Mouse (Mus musculus): Measurements from ENCODE around the gene Cxcr2. TPM values are rescaled to one million over a fixed set of nuclear protein-coding genes. Genes with fewer than 3 reads are reported as not detected.

Cxcr2 gene
- polyA plus RNA-seq, 1 experiment from 2014 or later, result 2.7 TPM

DNA sequence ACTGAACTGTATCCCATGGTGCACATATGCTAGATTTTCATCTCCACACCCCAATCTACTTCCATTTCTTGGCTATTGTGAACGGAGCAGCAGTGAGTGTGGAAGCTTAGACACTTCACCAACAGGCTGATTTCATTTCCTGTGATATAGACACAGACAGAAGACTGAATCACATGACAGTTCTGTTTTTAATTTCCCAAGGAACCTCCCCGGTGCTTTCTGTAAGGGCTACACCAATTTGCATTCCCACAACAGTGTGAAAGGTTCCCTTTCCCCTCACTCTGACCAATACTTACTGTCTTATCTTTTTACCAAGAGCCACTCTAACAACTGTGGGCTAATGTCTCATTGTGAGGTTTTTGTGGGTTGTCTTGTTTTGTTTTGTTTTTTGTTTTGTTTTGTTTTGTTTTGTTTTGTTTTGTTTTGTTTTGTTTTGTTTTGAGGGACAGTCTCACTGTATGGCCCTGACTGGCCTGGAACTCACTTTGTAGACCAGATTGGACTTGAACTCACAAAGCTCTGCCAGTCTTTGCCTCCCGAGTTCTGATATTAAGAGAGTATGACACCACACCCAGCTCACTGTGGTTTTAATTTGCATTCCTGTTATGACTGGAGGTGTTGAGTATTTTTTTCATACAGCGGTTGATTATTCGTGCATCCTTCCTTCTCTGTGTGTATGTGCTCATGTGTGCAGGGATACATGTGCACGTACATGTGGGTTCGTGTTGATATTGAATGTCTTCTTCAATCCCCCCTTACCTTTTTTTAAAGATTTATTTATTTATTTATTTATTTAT, 47.5 kb downstream of the Cxcr2 start:
- peaks cover 5% of the 10 kb centered on the region for H3K4me1 ChIP-seq (ENCODE audit: control insufficient read depth, low read depth, low read length)
- no peak overlapping the region for H3K9ac ChIP-seq (ENCODE audit: low read depth, low read length)
- H3K4me3 ChIP-seq (ENCODE audit: low read depth, low read length), result no peak overlapping the region
- H3K36me3 ChIP-seq (ENCODE audit: control insufficient read depth, insufficient read depth), result no peaks in the 10 kb centered on the region
- H3K27me3 ChIP-seq (ENCODE audit: control insufficient read depth, insufficient read depth, low read depth, low read length), result no peaks in the 10 kb centered on the region
- 51% methylated on average over 7 of the region's 7 CpGs for WGBS (ENCODE audit: insufficient replicate concordance)
- no peak overlapping the region for H3K4me2 ChIP-seq (ENCODE audit: low read depth, low read length)
- no peak for ATAC-seq (ENCODE audit: low read depth)
- no peak overlapping the region for H3K27ac ChIP-seq (ENCODE audit: low read length)
- H3K9me3 ChIP-seq (replicated peaks; ENCODE audit: control insufficient read depth, low read length), result no peaks in the 10 kb centered on the region

DNA sequence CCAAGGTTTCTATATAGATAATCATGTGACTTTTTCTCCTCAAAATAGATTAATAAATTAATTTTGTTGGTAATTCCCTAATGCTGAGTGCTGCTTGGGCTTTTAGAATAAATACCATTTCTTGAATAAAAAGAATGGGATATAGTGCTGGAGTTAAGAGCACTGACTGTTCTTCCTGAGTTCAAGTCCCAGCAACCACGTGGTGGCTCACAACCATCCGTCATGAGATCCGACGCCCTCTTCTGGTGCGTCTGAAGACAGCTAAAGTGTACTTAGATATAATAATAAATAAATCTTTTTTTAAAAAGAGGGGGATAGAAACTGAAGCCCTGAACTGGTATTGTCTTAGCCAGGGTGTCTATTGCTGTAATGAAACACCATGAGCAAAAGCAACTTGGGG, 49.7 kb downstream of the Cxcr2 start:
- Histone ChIP-seq H3K9me3 (replicated peaks; ENCODE audit: control insufficient read depth, low read length) (no peaks in the 10 kb centered on the region), H3K36me3 (ENCODE audit: control insufficient read depth, insufficient read depth) (no peaks in the 10 kb centered on the region), H3K4me2 (ENCODE audit: low read depth, low read length) (no peak overlapping the region), H3K27ac (ENCODE audit: low read length) (no peak overlapping the region), H3K27me3 (ENCODE audit: control insufficient read depth, insufficient read depth, low read depth, low read length) (no peaks in the 10 kb centered on the region), H3K9ac (ENCODE audit: low read depth, low read length) (no peak overlapping the region), H3K4me3 (ENCODE audit: low read depth, low read length) (no peak overlapping the region), H3K4me1 (ENCODE audit: control insufficient read depth, low read depth, low read length) (peaks cover 3% of the 10 kb centered on the region)
- WGBS (ENCODE audit: insufficient replicate concordance), result 49% methylated on average over 5 of the region's 5 CpGs
- ATAC-seq (ENCODE audit: low read depth), result no peak

DNA sequence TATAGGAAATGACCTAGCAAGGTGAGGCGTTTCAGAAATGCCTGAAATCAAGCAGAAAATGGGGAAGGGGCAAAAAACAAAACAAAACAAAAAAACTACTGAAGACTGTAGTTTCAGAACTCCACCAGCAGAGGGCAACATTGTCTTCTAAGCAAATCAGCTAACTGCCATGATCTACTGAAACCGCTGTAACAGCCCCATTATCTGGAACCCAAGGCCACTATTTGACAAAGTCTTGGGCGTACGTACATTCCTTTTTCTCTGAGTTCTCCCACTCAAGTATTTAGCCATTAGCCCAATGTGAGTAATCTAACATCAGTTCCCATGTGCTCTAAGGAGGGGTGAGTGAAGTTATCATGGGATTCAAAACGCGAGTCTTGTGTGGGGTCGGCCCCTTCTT, 52.1 kb downstream of the Cxcr2 start:
- H3K27ac ChIP-seq (ENCODE audit: low read length), result no peak overlapping the region
- H3K4me1 ChIP-seq (ENCODE audit: control insufficient read depth, low read depth, low read length), result no peaks in the 10 kb centered on the region; the same call in 1 of the 2 replicates
- H3K27me3 ChIP-seq (ENCODE audit: control insufficient read depth, insufficient read depth, low read depth, low read length), result no peaks in the 10 kb centered on the region
- no peak overlapping the region for H3K4me3 ChIP-seq (ENCODE audit: low read depth, low read length)
- ATAC-seq (ENCODE audit: low read depth), result no peak
- H3K36me3 ChIP-seq (ENCODE audit: control insufficient read depth, insufficient read depth), result no peaks in the 10 kb centered on the region
- H3K4me2 ChIP-seq (ENCODE audit: low read depth, low read length), result no peak overlapping the region
- no peaks in the 10 kb centered on the region for H3K9me3 ChIP-seq (replicated peaks; ENCODE audit: control insufficient read depth, low read length)
- WGBS (ENCODE audit: insufficient replicate concordance), result 36% methylated on average over 7 of the region's 7 CpGs
- no peak overlapping the region for H3K9ac ChIP-seq (ENCODE audit: low read depth, low read length)

DNA sequence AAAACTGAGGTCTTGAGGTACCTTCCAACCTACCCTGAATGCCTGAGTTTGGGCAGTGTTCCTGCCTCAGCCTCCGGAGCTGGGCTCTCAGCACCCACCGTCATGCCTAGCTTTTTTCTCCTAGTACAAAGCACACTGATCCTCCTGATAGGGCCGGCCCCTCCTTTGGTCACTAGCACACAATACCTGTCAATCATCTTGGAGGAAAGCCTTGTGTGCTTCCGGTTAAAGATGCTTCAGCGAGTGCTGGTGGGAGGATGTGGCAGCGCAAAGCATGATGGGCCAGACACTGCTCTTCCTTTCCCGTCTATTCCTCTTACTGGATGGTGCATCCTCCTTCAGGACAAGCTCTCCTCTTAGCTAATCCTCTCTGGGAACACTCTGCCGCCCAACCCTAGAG, 52.9 kb downstream of the Cxcr2 start:
- no peak for ATAC-seq (ENCODE audit: low read depth)
- no peaks in the 10 kb centered on the region for H3K27me3 ChIP-seq (ENCODE audit: control insufficient read depth, insufficient read depth, low read depth, low read length)
- H3K4me3 ChIP-seq (ENCODE audit: low read depth, low read length), result no peak overlapping the region
- H3K4me2 ChIP-seq (ENCODE audit: low read depth, low read length), result no peak overlapping the region
- 44% methylated on average over 8 of the region's 8 CpGs for WGBS (ENCODE audit: insufficient replicate concordance)
- no peaks in the 10 kb centered on the region for H3K36me3 ChIP-seq (ENCODE audit: control insufficient read depth, insufficient read depth)
- H3K27ac ChIP-seq (ENCODE audit: low read length), result no peak overlapping the region
- no peak overlapping the region for H3K9ac ChIP-seq (ENCODE audit: low read depth, low read length)
- H3K4me1 ChIP-seq (ENCODE audit: control insufficient read depth, low read depth, low read length), result no peaks in the 10 kb centered on the region
- no peaks in the 10 kb centered on the region for H3K9me3 ChIP-seq (replicated peaks; ENCODE audit: control insufficient read depth, low read length)

DNA sequence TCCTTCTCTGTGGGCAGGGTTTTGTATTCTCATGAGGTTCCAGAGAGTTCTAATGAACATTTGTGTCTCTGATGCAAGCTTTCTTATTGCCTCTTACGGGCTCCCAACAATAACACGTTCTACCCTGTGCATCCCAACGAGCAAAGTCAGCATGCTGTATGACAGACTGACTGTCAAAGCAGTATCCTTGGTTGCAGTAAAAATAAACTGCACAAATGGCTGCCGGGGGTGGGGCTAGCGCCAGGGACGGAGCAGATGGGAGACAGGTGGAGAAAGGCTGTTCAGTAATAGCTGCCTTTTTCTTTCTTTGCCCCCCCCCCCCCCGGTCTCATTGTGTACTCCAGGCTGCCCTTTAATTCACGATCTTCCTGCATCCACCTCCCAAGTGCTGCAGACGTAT, 54.1 kb downstream of the Cxcr2 start:
- no peaks in the 10 kb centered on the region for H3K4me1 ChIP-seq (ENCODE audit: control insufficient read depth, low read depth, low read length)
- H3K9ac ChIP-seq (ENCODE audit: low read depth, low read length), result no peak overlapping the region
- no peak overlapping the region for H3K4me2 ChIP-seq (ENCODE audit: low read depth, low read length)
- WGBS (ENCODE audit: insufficient replicate concordance), result 75% methylated on average over 8 of the region's 9 CpGs
- no peak overlapping the region for H3K4me3 ChIP-seq (ENCODE audit: low read depth, low read length)
- H3K27me3 ChIP-seq (ENCODE audit: control insufficient read depth, insufficient read depth, low read depth, low read length), result no peaks in the 10 kb centered on the region
- no peak for ATAC-seq (ENCODE audit: low read depth)
- H3K9me3 ChIP-seq (replicated peaks; ENCODE audit: control insufficient read depth, low read length), result no peaks in the 10 kb centered on the region
- H3K27ac ChIP-seq (ENCODE audit: low read length), result no peak overlapping the region
- no peaks in the 10 kb centered on the region for H3K36me3 ChIP-seq (ENCODE audit: control insufficient read depth, insufficient read depth)

DNA sequence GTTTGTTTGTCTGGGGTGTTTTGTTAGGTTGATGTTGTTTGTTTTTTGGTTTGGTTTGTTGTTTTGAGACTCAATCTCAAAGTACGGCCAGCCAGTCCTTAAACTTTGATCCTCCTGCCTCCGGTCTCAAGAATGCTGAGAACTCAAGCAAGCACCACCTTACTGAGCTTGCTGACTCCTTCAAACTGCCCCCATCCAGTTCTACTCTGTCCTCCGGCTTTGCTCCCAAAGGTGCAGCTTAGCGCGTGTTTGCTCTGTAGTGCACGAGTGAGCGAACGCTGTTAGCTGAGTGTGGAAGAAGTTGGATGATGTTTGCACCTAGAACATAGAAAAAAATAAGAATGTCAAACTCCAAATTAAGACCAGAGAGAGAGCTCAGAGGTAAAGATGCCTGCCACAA, 55.2 kb downstream of the Cxcr2 start:
- no peak overlapping the region for H3K27ac ChIP-seq (ENCODE audit: low read length)
- no peak overlapping the region for H3K4me2 ChIP-seq (ENCODE audit: low read depth, low read length)
- no peak overlapping the region for H3K4me3 ChIP-seq (ENCODE audit: low read depth, low read length)
- H3K4me1 ChIP-seq (ENCODE audit: control insufficient read depth, low read depth, low read length), result no peaks in the 10 kb centered on the region
- ATAC-seq (ENCODE audit: low read depth), result no peak
- no peaks in the 10 kb centered on the region for H3K27me3 ChIP-seq (ENCODE audit: control insufficient read depth, insufficient read depth, low read depth, low read length)
- H3K9ac ChIP-seq (ENCODE audit: low read depth, low read length), result no peak overlapping the region
- no peaks in the 10 kb centered on the region for H3K36me3 ChIP-seq (ENCODE audit: control insufficient read depth, insufficient read depth)
- no peaks in the 10 kb centered on the region for H3K9me3 ChIP-seq (replicated peaks; ENCODE audit: control insufficient read depth, low read length)
- 88% methylated on average over 8 of the region's 8 CpGs for WGBS (ENCODE audit: insufficient replicate concordance)

MicroRNAs encoded within 50 kb of the gene (microRNA counts, 519-probe panel; counts per million panel counts)
- 2,295 counts per million, percentile 47 among the panel's probes with 10 or more counts for microRNA mmu-miR-1928

Small RNA genes lying within 50 kb of the gene (microRNA-seq; reads per million reads assigned to microRNA genes)
- not detected for gene Mir1928

Other genes starting within 250 kb of the Cxcr2 start
- gene Tns1, start 29.5 kb upstream of the Cxcr2 start, polyA plus RNA-seq (2015; fragmentation: Nextera tagmentation; extraction: Ambion mirVana), result 22.9 and 23.0 TPM in 2 replicates
- gene Rufy4, start 28.4 kb upstream of the Cxcr2 start, polyA plus RNA-seq (2015; fragmentation: Nextera tagmentation; extraction: Ambion mirVana), result 0.14 TPM in 1 of 2 replicates, not detected in the other
- 0.07 TPM in 1 of 2 replicates, not detected in the other for gene Cxcr1, start 40.6 kb downstream of the Cxcr2 start, polyA plus RNA-seq (2015; fragmentation: Nextera tagmentation; extraction: Ambion mirVana)
- gene Arpc2, start 82.1 kb downstream of the Cxcr2 start, polyA plus RNA-seq (2015; fragmentation: Nextera tagmentation; extraction: Ambion mirVana), result 181 and 187 TPM in 2 replicates
- 0.36 and 0.39 TPM in 2 replicates for gene Gpbar1, start 124.6 kb downstream of the Cxcr2 start, polyA plus RNA-seq (2015; fragmentation: Nextera tagmentation; extraction: Ambion mirVana)
- gene Aamp, start 130.7 kb downstream of the Cxcr2 start, polyA plus RNA-seq (2015; fragmentation: Nextera tagmentation; extraction: Ambion mirVana), result 95.6 and 97.5 TPM in 2 replicates
- 34.0 and 37.5 TPM in 2 replicates for gene Pnkd, start 130.9 kb downstream of the Cxcr2 start, polyA plus RNA-seq (2015; fragmentation: Nextera tagmentation; extraction: Ambion mirVana)
- 16.5 and 18.8 TPM in 2 replicates for gene Tmbim1, start 151.6 kb downstream of the Cxcr2 start, polyA plus RNA-seq (2015; fragmentation: Nextera tagmentation; extraction: Ambion mirVana)
- gene Catip, start 208.1 kb downstream of the Cxcr2 start, polyA plus RNA-seq (2015; fragmentation: Nextera tagmentation; extraction: Ambion mirVana), result 0.05 and 0.08 TPM in 2 replicates
- 17.4 and 17.9 TPM in 2 replicates for gene Slc11a1, start 221.2 kb downstream of the Cxcr2 start, polyA plus RNA-seq (2015; fragmentation: Nextera tagmentation; extraction: Ambion mirVana)
- gene Ctdsp1, start 237.5 kb downstream of the Cxcr2 start, polyA plus RNA-seq (2015; fragmentation: Nextera tagmentation; extraction: Ambion mirVana), result 45.9 and 48.6 TPM in 2 replicates